Mouse (Mus musculus): ENCODE results near the gene Npl.

DNA sequence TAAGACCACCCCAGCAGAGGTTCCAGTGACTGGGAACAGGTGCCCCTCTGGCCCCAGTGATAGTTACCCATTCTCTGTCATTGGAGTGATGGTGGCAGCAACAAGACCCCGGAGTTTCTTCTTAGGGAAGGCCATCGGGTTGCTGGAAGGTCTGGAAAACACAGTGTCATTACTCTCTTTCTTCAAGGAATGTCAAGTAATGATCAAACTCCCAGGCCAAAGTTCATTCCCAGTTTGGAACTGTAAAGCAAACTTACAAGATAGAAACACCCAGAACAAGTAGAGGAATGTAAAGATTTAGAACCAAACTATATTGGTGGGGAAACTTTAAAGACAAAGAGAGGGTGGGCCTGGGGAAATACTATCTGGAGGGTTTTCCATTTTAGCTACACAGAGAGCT is 4.6 kb downstream of the Npl start:
- no peak for TF ChIP-seq CTCF (IDR thresholded peaks at IDR 0.05; ENCODE audit: control insufficient read depth, insufficient read depth, low read length)
- no peak for TF ChIP-seq POLR2A (IDR thresholded peaks at IDR 0.05; ENCODE audit: borderline replicate concordance, control insufficient read depth, low read depth, low read length)
